ENCODE assay signal across 27 mouse cellular contexts in the genomic region with DNA sequence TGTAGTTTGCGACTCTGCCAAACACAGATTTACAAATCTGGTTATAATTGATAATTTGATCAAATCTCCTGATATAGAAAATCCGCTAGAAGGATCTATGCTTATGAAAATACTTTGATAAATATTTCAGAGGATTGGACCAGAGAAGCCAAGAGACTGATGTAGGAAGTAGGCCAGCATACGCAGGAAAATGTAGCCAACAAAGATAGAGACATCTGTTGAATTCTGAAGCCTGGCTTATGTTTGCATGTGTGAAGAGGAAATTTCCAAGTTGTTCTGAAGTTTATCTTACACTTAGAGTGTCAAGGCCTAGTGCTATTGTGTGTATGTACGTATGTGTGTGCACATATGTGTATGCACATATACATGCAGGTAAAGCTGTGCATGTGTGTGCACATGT.
"Had no signal": no experiment of that assay in that cellular context is flagged by ENCODE, and none has a peak within 500 bp of the region (broad histone marks: within the 10 kb centered on the region; RNA-seq: fewer than 3 reads in every experiment).

No protein-coding gene starts in this region.

- H3K4me3 ChIP-seq: embryonic facial prominence, embryonic 10.5 days; embryonic facial prominence, embryonic 12.5 days; embryonic facial prominence, embryonic 13.5 days; embryonic facial prominence, embryonic 15.5 days; erythroblast, embryonic 14.5 days; forebrain, embryonic 10.5 days; forebrain, embryonic 12.5 days; forebrain, embryonic 15.5 days; gastrocnemius, adult 2 months; heart, adult 2 months; heart, embryonic 10.5 days had no signal

- H3K27me3 ChIP-seq: embryonic facial prominence, embryonic 12.5 days; embryonic facial prominence, embryonic 13.5 days; embryonic facial prominence, embryonic 15.5 days; forebrain, embryonic 12.5 days; forebrain, embryonic 15.5 days had no signal

- H3K4me2 ChIP-seq: embryonic facial prominence, embryonic 12.5 days; embryonic facial prominence, embryonic 13.5 days; embryonic facial prominence, embryonic 15.5 days; forebrain, embryonic 12.5 days; forebrain, embryonic 15.5 days had no signal

- H3K4me1 ChIP-seq: embryonic facial prominence, embryonic 10.5 days; embryonic facial prominence, embryonic 12.5 days; embryonic facial prominence, embryonic 13.5 days; embryonic facial prominence, embryonic 15.5 days; forebrain, embryonic 10.5 days; forebrain, embryonic 12.5 days; forebrain, embryonic 15.5 days; heart, embryonic 10.5 days had no signal

- H3K9me3 ChIP-seq: embryonic facial prominence, embryonic 10.5 days; embryonic facial prominence, embryonic 12.5 days; embryonic facial prominence, embryonic 13.5 days; embryonic facial prominence, embryonic 15.5 days; forebrain, embryonic 10.5 days; forebrain, embryonic 12.5 days; forebrain, embryonic 15.5 days; heart, embryonic 10.5 days had no signal

- ATAC-seq: forebrain, embryonic 14.5 days; forebrain, embryonic 15.5 days; forebrain, embryonic 16.5 days had no signal

- H3K9ac ChIP-seq: embryonic facial prominence, embryonic 12.5 days; embryonic facial prominence, embryonic 13.5 days; embryonic facial prominence, embryonic 15.5 days; forebrain, embryonic 12.5 days; forebrain, embryonic 15.5 days had no signal

- DNase-seq: cerebellum, adult 8-10 months; cerebellum, adult 9-10 months; cerebellum, adult 9-11 months; cerebellum, postnatal 10 days; cerebellum, postnatal 14 days; cerebellum, postnatal 25 days; cerebellum, postnatal 36 days; embryo, embryonic 11 days; gastrocnemius, adult 2 months; gastrocnemius, postnatal 10 days; gastrocnemius, postnatal 14 days; gastrocnemius, postnatal 25 days; gastrocnemius, postnatal 36 days; heart, adult 11 months; heart, adult 18-20 months; heart, adult 2 months had no signal

- H3K36me3 ChIP-seq: embryonic facial prominence, embryonic 10.5 days; embryonic facial prominence, embryonic 12.5 days; embryonic facial prominence, embryonic 13.5 days; embryonic facial prominence, embryonic 15.5 days; forebrain, embryonic 10.5 days; forebrain, embryonic 12.5 days; forebrain, embryonic 15.5 days; heart, embryonic 10.5 days had no signal

- H3K27ac ChIP-seq: embryonic facial prominence, embryonic 10.5 days; embryonic facial prominence, embryonic 12.5 days; embryonic facial prominence, embryonic 13.5 days; embryonic facial prominence, embryonic 15.5 days; forebrain, embryonic 10.5 days; forebrain, embryonic 12.5 days; forebrain, embryonic 15.5 days; gastrocnemius, adult 2 months; heart, adult 2 months; heart, embryonic 10.5 days had no signal
